Mouse (Mus musculus) myocyte (in vitro differentiated cells): Measurements from ENCODE around the gene Zap70. TPM values are rescaled to one million over a fixed set of nuclear protein-coding genes. Genes with fewer than 3 reads are reported as not detected.

Experiments used
- H3K27me3 ChIP-seq: one replicate; pipeline ENCODE4 v1.6.1; 2011; ENCODE audit not compliant: control insufficient read depth, insufficient read depth, insufficient read length
- H3K36me3 ChIP-seq: one replicate; pipeline ENCODE4 v1.6.1; 2011; ENCODE audit not compliant: control insufficient read depth, insufficient read depth
- H3K4me2 ChIP-seq: one replicate; pipeline ENCODE4 v1.6.1; 2011; ENCODE audit warnings: low read depth, control low read depth
- H3K4me3 ChIP-seq: one replicate; pipeline ENCODE4 v1.5.1; 2011; ENCODE audit warnings: mild to moderate bottlenecking, control low read depth, moderate library complexity
- H3K79me2 ChIP-seq: one replicate; pipeline ENCODE4 v1.6.1; 2011; ENCODE audit not compliant: control insufficient read depth, insufficient read depth
- H3ac ChIP-seq: one replicate; pipeline ENCODE4 v1.6.1; 2011; ENCODE audit not compliant: control insufficient read depth, insufficient read length
- CEBPB ChIP-seq: IDR thresholded peaks from 2 replicates; pipeline ENCODE4 v1.6.1; 2011; ENCODE audit warnings: mild to moderate bottlenecking, moderate library complexity; ENCODE audit not compliant: poor library complexity, insufficient read depth, severe bottlenecking
- E2F4 ChIP-seq: IDR thresholded peaks from one replicate; pipeline ENCODE4 v1.6.1; 2011; ENCODE audit warnings: mild to moderate bottlenecking, control low read depth, moderate library complexity; ENCODE audit not compliant: insufficient read depth
- MAX ChIP-seq: IDR thresholded peaks from one replicate; pipeline ENCODE4 v1.6.1; 2011; ENCODE audit warnings: low read depth, mild to moderate bottlenecking, control low read depth
- MYOD1 ChIP-seq, 3 experiments: IDR thresholded peaks; one replicate each; pipeline ENCODE4 v1.6.1; 2011; ENCODE audit warnings: control low read depth in 2 of 3, low read depth in 2 of 3, mild to moderate bottlenecking in 2 of 3, moderate library complexity in 1 of 3; ENCODE audit not compliant: insufficient read length in 2 of 3, control insufficient read depth in 1 of 3
- MYOG ChIP-seq, 3 experiments: IDR thresholded peaks; one replicate each; pipeline ENCODE4 v1.6.1; 2011; ENCODE audit warnings: control low read depth in 2 of 3, low read depth in 2 of 3, mild to moderate bottlenecking in 2 of 3; ENCODE audit not compliant: insufficient read length in 2 of 3, control insufficient read depth in 1 of 3, insufficient read depth in 1 of 3
- POLR2A ChIP-seq: IDR thresholded peaks from one replicate; pipeline ENCODE4 v1.6.1; 2011; ENCODE audit warnings: low read depth, mild to moderate bottlenecking, control low read depth, moderate library complexity; ENCODE audit not compliant: insufficient read length
- POLR2AphosphoS2 ChIP-seq: IDR thresholded peaks from one replicate; pipeline ENCODE4 v1.6.1; 2011; ENCODE audit warnings: low read depth, control low read depth; ENCODE audit not compliant: insufficient read length
- REST ChIP-seq: IDR thresholded peaks from one replicate; pipeline ENCODE4 v1.6.1; 2011; ENCODE audit warnings: mild to moderate bottlenecking, control low read depth, moderate library complexity; ENCODE audit not compliant: insufficient read depth, insufficient read length
- SRF ChIP-seq: IDR thresholded peaks from one replicate; pipeline ENCODE4 v1.6.1; 2011; ENCODE audit warnings: low read depth; ENCODE audit not compliant: control insufficient read depth, insufficient read length
- TCF12 ChIP-seq: IDR thresholded peaks from one replicate; pipeline ENCODE4 v1.6.1; 2011; ENCODE audit warnings: mild to moderate bottlenecking, control low read depth; ENCODE audit not compliant: poor library complexity, insufficient read depth, severe bottlenecking
- TCF3 ChIP-seq: IDR thresholded peaks from one replicate; pipeline ENCODE4 v1.6.1; 2011; ENCODE audit warnings: low read depth, control low read depth; ENCODE audit not compliant: insufficient read length
- USF1 ChIP-seq: IDR thresholded peaks from one replicate; pipeline ENCODE4 v1.6.1; 2011; ENCODE audit warnings: low read depth, mild to moderate bottlenecking, control low read depth, moderate library complexity
- polyA plus RNA-seq: library from polyadenylated mRNA; unstranded; fragments of >200 nt; fragmentation: generic; extraction: Trizol; gene quantifications from one replicate; pipeline ENCODE4 v1.2.1, GENCODE M21; 2012; ENCODE audit warnings: missing spikeins

Zap70 gene
- polyA plus RNA-seq, 1 experiment, result 2.3 TPM

DNA sequence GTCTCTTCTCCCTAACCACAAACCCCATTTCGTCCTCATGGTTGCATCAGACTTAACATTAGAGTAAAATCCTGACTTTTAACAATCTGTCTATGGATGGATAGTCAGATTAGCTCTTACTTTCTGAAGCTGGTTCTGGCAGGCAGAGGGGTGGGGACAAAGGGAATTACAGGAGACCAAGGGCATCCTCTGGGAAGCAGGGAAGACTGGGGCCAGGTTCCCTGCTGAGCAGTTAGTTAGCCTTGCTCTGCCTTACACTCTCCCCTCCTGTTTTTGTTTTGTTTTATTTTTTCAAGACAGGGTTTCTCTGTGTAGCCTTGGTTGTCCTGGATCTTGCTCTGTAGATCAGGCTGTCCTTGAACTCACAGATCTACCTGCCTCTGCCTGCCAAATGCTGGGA, 8.4 kb downstream of the Zap70 start:
- H3K4me3 ChIP-seq, result no peak overlapping the region
- no peaks in the 10 kb centered on the region for H3K36me3 ChIP-seq
- H3K4me2 ChIP-seq, result no peak overlapping the region
- H3K79me2 ChIP-seq, result no peaks in the 10 kb centered on the region
- TF ChIP-seq MAX, result no peak
- TF ChIP-seq SRF, result no peak
- no peak for TF ChIP-seq USF1
- no peak for TF ChIP-seq MYOG (IDR thresholded peaks at IDR 0.05; ENCODE audit: control insufficient read depth in 1 of 3, insufficient read depth in 1 of 3, insufficient read length in 2 of 3, low read depth in 2 of 3)
- TF ChIP-seq TCF3, result no peak
- no peak for TF ChIP-seq MYOD1 (IDR thresholded peaks at IDR 0.05; ENCODE audit: control insufficient read depth in 1 of 3, insufficient read length in 2 of 3, low read depth in 2 of 3)
- no peak for TF ChIP-seq POLR2A
- no peak for TF ChIP-seq TCF12
- TF ChIP-seq POLR2AphosphoS2, result no peak
- TF ChIP-seq CEBPB, result no peak
- no peak for TF ChIP-seq REST
- TF ChIP-seq E2F4, result no peak
- no peak overlapping the region for H3ac ChIP-seq
- H3K27me3 ChIP-seq, result peaks cover 6% of the 10 kb centered on the region

DNA sequence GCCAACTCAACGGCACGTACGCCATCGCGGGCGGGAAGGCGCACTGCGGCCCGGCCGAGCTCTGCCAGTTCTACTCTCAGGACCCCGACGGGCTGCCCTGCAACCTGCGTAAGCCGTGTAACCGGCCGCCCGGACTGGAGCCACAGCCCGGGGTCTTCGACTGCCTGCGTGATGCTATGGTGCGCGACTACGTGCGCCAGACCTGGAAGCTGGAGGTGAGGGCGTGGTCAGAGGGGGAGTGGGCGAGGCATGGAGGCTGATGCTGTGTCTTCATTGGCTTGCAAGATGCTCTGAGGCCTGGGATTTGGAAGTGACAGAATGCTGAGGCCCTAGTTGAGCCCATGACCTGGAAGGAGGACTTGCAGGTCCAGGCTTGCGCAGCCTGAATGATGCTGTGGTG, 9.4 kb downstream of the Zap70 start:
- Histone ChIP-seq H3K36me3 (no peaks in the 10 kb centered on the region), H3K4me3 (no peak overlapping the region), H3K79me2 (no peaks in the 10 kb centered on the region), H3K4me2 (no peak overlapping the region), H3K27me3 (no peaks in the 10 kb centered on the region), H3ac (no peak overlapping the region)
- no peak for TF ChIP-seq MYOD1 (IDR thresholded peaks at IDR 0.05; ENCODE audit: control insufficient read depth in 1 of 3, insufficient read length in 2 of 3, low read depth in 2 of 3)
- no peak for TF ChIP-seq TCF12
- TF ChIP-seq E2F4, result no peak
- no peak for TF ChIP-seq MAX
- no peak for TF ChIP-seq MYOG (IDR thresholded peaks at IDR 0.05; ENCODE audit: control insufficient read depth in 1 of 3, insufficient read depth in 1 of 3, insufficient read length in 2 of 3, low read depth in 2 of 3)
- TF ChIP-seq TCF3, result no peak
- no peak for TF ChIP-seq CEBPB
- TF ChIP-seq POLR2A, result no peak
- TF ChIP-seq SRF, result no peak
- TF ChIP-seq POLR2AphosphoS2, result no peak
- no peak for TF ChIP-seq REST

DNA sequence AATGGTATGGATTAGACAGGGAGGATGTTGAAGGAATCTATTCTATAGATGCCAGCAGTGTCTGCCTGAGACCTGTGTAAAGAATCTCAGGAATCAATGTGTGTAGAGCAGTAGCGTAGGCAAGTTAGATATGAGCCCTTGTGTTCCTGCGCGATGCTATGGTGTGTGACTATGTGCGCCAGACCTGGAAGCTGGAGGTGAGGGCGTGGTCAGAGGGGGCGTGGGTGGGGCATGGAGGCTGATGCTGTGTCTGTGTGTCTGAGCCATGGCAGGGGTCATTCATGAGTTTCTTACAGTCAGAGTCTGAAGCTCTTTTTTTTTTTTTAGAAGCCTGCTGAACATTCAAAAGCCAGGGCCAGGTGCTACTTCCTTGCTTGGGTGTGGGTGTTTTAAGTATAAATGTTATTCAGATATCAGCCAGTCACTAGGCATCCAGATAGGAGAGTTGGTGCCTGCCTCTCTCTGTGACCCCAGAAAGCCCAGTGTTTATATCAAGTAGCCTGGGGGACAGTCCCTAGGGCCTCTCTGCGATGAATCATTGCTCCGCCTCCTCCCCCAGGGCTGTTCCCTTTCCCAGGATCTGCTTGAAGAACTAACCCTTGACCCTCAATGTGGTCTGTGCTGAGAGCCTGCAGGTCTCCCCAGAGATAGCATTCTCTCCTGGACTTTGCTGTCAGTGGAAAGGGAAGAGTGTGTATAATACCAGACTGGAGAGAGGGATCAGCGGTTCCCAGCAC, 10.8 kb downstream of the Zap70 start:
- no peak overlapping the region for H3K4me2 ChIP-seq
- H3K36me3 ChIP-seq, result no peaks in the 10 kb centered on the region
- H3ac ChIP-seq, result no peak overlapping the region
- no peak for TF ChIP-seq CEBPB
- TF ChIP-seq MYOG (IDR thresholded peaks at IDR 0.05; ENCODE audit: control insufficient read depth in 1 of 3, insufficient read depth in 1 of 3, insufficient read length in 2 of 3, low read depth in 2 of 3), result no peak
- TF ChIP-seq MYOD1 (IDR thresholded peaks at IDR 0.05; ENCODE audit: control insufficient read depth in 1 of 3, insufficient read length in 2 of 3, low read depth in 2 of 3), result no peak
- no peak for TF ChIP-seq TCF12
- no peak for TF ChIP-seq E2F4
- no peak for TF ChIP-seq POLR2AphosphoS2
- no peak for TF ChIP-seq REST
- no peak for TF ChIP-seq TCF3
- no peak for TF ChIP-seq USF1
- TF ChIP-seq SRF, result no peak
- no peak for TF ChIP-seq MAX
- TF ChIP-seq POLR2A, result no peak
- no peaks in the 10 kb centered on the region for H3K79me2 ChIP-seq
- no peaks in the 10 kb centered on the region for H3K27me3 ChIP-seq
- H3K4me3 ChIP-seq, result no peak overlapping the region

- TF ChIP-seq SRF (no peak), TCF3 (no peak), MYOG (IDR thresholded peaks at IDR 0.05; ENCODE audit: control insufficient read depth in 1 of 3, insufficient read depth in 1 of 3, insufficient read length in 2 of 3, low read depth in 2 of 3) (no peak), E2F4 (no peak), TCF12 (no peak), POLR2AphosphoS2 (no peak), MYOD1 (IDR thresholded peaks at IDR 0.05; ENCODE audit: control insufficient read depth in 1 of 3, insufficient read length in 2 of 3, low read depth in 2 of 3) (no peak), CEBPB (no peak), REST (no peak), USF1 (no peak), MAX (no peak), POLR2A (no peak)
- Histone ChIP-seq H3ac (no peak overlapping the region), H3K36me3 (no peaks in the 10 kb centered on the region), H3K4me2 (no peak overlapping the region), H3K4me3 (no peak overlapping the region), H3K79me2 (no peaks in the 10 kb centered on the region), H3K27me3 (peaks cover 37% of the 10 kb centered on the region)
Measured at GRCm38 (mm10) chr1:36780793-36781192, 19.2 kb downstream of the Zap70 start.
